Mouse (Mus musculus) intestine, embryonic 14.5 days (tissue): ENCODE data around the gene Cmip. TPM values are rescaled to one million over a fixed set of nuclear protein-coding genes. Genes with fewer than 3 reads are reported as not detected.

ENCODE experiments used
- ATAC-seq: fragments of 200-750 bp; cut with Nextera tagmentation; replicated peaks from 2 replicates; pipeline ENCODE4 v1.8.0; 2017; ENCODE audit warnings: low read depth, moderate number of reproducible peaks, moderate TSS enrichment, moderate library complexity; ENCODE audit not compliant: low FRiP score, low TSS enrichment
- DNase-seq: peaks from one replicate; pipeline ENCODE4 v3.0.0-alpha.2; 2018; ENCODE audit warnings: low spot score
- H3K27ac ChIP-seq: fragments of 300-500 bp; sonication (generic); 2 replicates; pipeline ENCODE4 v1.5.1; 2014; ENCODE audit warnings: low read depth, mild to moderate bottlenecking, control low read depth
- H3K27me3 ChIP-seq: fragments of 300-500 bp; sonication (generic); replicated peaks from 2 replicates; pipeline ENCODE4 v1.6.1; 2014; ENCODE audit warnings: low read length, control low read depth; ENCODE audit not compliant: control insufficient read depth, insufficient read depth
- H3K36me3 ChIP-seq: fragments of 300-500 bp; sonication (generic); 2 replicates; pipeline ENCODE4 v1.6.1; 2014; ENCODE audit warnings: low read length, control low read depth; ENCODE audit not compliant: control insufficient read depth, insufficient read depth
- H3K4me1 ChIP-seq: fragments of 300-500 bp; sonication (generic); replicated peaks from 2 replicates; pipeline ENCODE4 v1.6.1; 2014; ENCODE audit warnings: low read length, control low read depth, mixed read lengths; ENCODE audit not compliant: control insufficient read depth, insufficient read depth
- H3K4me2 ChIP-seq: fragments of 300-500 bp; sonication (generic); 2 replicates; pipeline ENCODE4 v1.6.1; 2014; ENCODE audit warnings: low read length
- H3K4me3 ChIP-seq: fragments of 300-500 bp; sonication (generic); 2 replicates; pipeline ENCODE4 v1.5.1; 2014; ENCODE audit warnings: low read depth, low read length, control low read depth, mixed read lengths
- H3K9ac ChIP-seq: fragments of 300-500 bp; sonication (generic); 2 replicates; pipeline ENCODE4 v1.6.1; 2014; ENCODE audit warnings: mild to moderate bottlenecking, low read length
- H3K9me3 ChIP-seq: fragments of 300-500 bp; sonication (generic); 2 replicates; pipeline ENCODE4 v1.6.1; 2016; ENCODE audit warnings: low read length, control low read depth; ENCODE audit not compliant: control insufficient read depth
- WGBS: fragments of 180-500 bp; shearing (Covaris S2); extraction: QIAGEN DNeasy Blood & Tissue Kit; methylation state at CpG from one replicate; pipeline ENCODE4 v1.1.7; 2014; 5-methylcytosine and 5-hydroxymethylcytosine counted together
- polyA plus RNA-seq: library from polyadenylated mRNA; unstranded; fragments of >200 nt; fragmentation: Nextera tagmentation; extraction: Ambion mirVana; gene quantifications from 2 replicates; pipeline ENCODE4 v1.2.1, GENCODE M21; 2014

Cmip gene
- 22.2 and 22.4 TPM in 2 replicates for polyA plus RNA-seq

GRCm38 (mm10) chr8:117257029-117257820 lies at the start of gene Cmip:
TSS of gene Cmip (plus strand) at chr8:117257064.
- H3K4me1 ChIP-seq: peaks cover 36% of the 10 kb centered on the region
- H3K4me2 ChIP-seq: peak within 1 kb of the TSS; percentile 89
- H3K36me3 ChIP-seq: no peaks in the 10 kb centered on the region
- peak within 1 kb of the TSS; percentile 77 for H3K27ac ChIP-seq
- DNase-seq (peak; percentile 79), ATAC-seq (peak; percentile 32; the same call in 1 of the 2 replicates)
- WGBS: under 1% methylated on average over 62 of the region's 65 CpGs
- peak within 1 kb of the TSS; percentile 100 for H3K4me3 ChIP-seq
- peak within 1 kb of the TSS; percentile 93 for H3K9ac ChIP-seq
- H3K9me3 ChIP-seq: no peaks in the 10 kb centered on the region
- H3K27me3 ChIP-seq: no peaks in the 10 kb centered on the region

GRCm38 (mm10) chr8:117209150-117209549 lies 47.7 kb upstream of the Cmip start:
- DNase-seq: no peak
- 91% methylated on average over 12 of the region's 12 CpGs for WGBS
- H3K36me3 ChIP-seq: peaks cover 35% of the 10 kb centered on the region

GRCm38 (mm10) chr8:117212100-117212499 lies 44.8 kb upstream of the Cmip start:
- peaks cover 20% of the 10 kb centered on the region for H3K36me3 ChIP-seq
- no peaks in the 10 kb centered on the region for H3K27me3 ChIP-seq
- H3K4me1 ChIP-seq: no peaks in the 10 kb centered on the region
- no peak overlapping the region for H3K27ac ChIP-seq
- ATAC-seq (no peak), DNase-seq (no peak)
- H3K4me3 ChIP-seq: no peak overlapping the region
- no peak overlapping the region for H3K4me2 ChIP-seq
- 83% methylated on average over 11 of the region's 11 CpGs for WGBS
- H3K9me3 ChIP-seq: no peaks in the 10 kb centered on the region
- H3K9ac ChIP-seq: no peak overlapping the region

More at GRCm38 (mm10) chr8:117209150-117209549, 47.7 kb upstream of the Cmip start:
- H3K4me1 ChIP-seq: no peaks in the 10 kb centered on the region
- H3K27ac ChIP-seq: no peak overlapping the region
- H3K9ac ChIP-seq: no peak overlapping the region
- no peak for ATAC-seq
- H3K27me3 ChIP-seq: no peaks in the 10 kb centered on the region
- no peak overlapping the region for H3K4me3 ChIP-seq
- H3K9me3 ChIP-seq: no peaks in the 10 kb centered on the region
- H3K4me2 ChIP-seq: no peak overlapping the region

- Histone ChIP-seq H3K27ac (no peak overlapping the region), H3K36me3 (peaks cover under 1% of the 10 kb centered on the region; the same call in 1 of the 2 replicates), H3K4me3 (no peak overlapping the region), H3K4me2 (no peak overlapping the region), H3K9ac (no peak overlapping the region), H3K27me3 (no peaks in the 10 kb centered on the region), H3K9me3 (no peaks in the 10 kb centered on the region), H3K4me1 (no peaks in the 10 kb centered on the region)
- no peak for ATAC-seq
- 91% methylated on average over 2 of the region's 2 CpGs for WGBS
- DNase-seq: no peak
Measured at GRCm38 (mm10) chr8:117217724-117218123, 39.1 kb upstream of the Cmip start.

- WGBS: 69% methylated on average over 6 of the region's 6 CpGs
- DNase-seq (no peak), ATAC-seq (no peak)
- Histone ChIP-seq H3K9ac (no peak overlapping the region), H3K27me3 (no peaks in the 10 kb centered on the region), H3K36me3 (no peaks in the 10 kb centered on the region), H3K4me1 (no peaks in the 10 kb centered on the region), H3K27ac (no peak overlapping the region), H3K9me3 (no peaks in the 10 kb centered on the region), H3K4me2 (no peak overlapping the region), H3K4me3 (no peak overlapping the region)
Measured at GRCm38 (mm10) chr8:117222396-117222795, 34.5 kb upstream of the Cmip start.

GRCm38 (mm10) chr8:117224630-117225029 lies 32.2 kb upstream of the Cmip start:
- H3K9ac ChIP-seq: no peak overlapping the region
- H3K9me3 ChIP-seq: no peaks in the 10 kb centered on the region
- 12% methylated on average over 9 of the region's 9 CpGs for WGBS
- peak overlapping the region; percentile 44 for H3K4me2 ChIP-seq
- H3K27me3 ChIP-seq: no peaks in the 10 kb centered on the region
- no peaks in the 10 kb centered on the region for H3K4me1 ChIP-seq
- no peak overlapping the region for H3K27ac ChIP-seq
- peak overlapping the region; percentile 22; the same call in 1 of the 2 replicates for H3K4me3 ChIP-seq
- no peaks in the 10 kb centered on the region for H3K36me3 ChIP-seq
- peak; percentile 93 for ATAC-seq
- peak; percentile 97 for DNase-seq

GRCm38 (mm10) chr8:117226306-117226705 lies 30.6 kb upstream of the Cmip start:
- no peak for ATAC-seq

GRCm38 (mm10) chr8:117227339-117227738 lies 29.5 kb upstream of the Cmip start:
- ATAC-seq (no peak), DNase-seq (no peak)
- WGBS: 88% methylated on average over 2 of the region's 2 CpGs
- no peaks in the 10 kb centered on the region for H3K4me1 ChIP-seq
- H3K27ac ChIP-seq: no peak overlapping the region
- no peak overlapping the region for H3K4me2 ChIP-seq
- H3K9ac ChIP-seq: no peak overlapping the region
- no peaks in the 10 kb centered on the region for H3K36me3 ChIP-seq
- no peaks in the 10 kb centered on the region for H3K9me3 ChIP-seq
- H3K27me3 ChIP-seq: no peaks in the 10 kb centered on the region
- no peak overlapping the region for H3K4me3 ChIP-seq

More at GRCm38 (mm10) chr8:117226306-117226705, 30.6 kb upstream of the Cmip start:
- H3K4me1 ChIP-seq: no peaks in the 10 kb centered on the region
- no peak overlapping the region for H3K27ac ChIP-seq
- DNase-seq: no peak
- H3K27me3 ChIP-seq: no peaks in the 10 kb centered on the region
- H3K9me3 ChIP-seq: no peaks in the 10 kb centered on the region
- no peaks in the 10 kb centered on the region for H3K36me3 ChIP-seq
- WGBS: 88% methylated on average over 12 of the region's 12 CpGs
- no peak overlapping the region for H3K9ac ChIP-seq
- H3K4me3 ChIP-seq: no peak overlapping the region
- no peak overlapping the region for H3K4me2 ChIP-seq

GRCm38 (mm10) chr8:117233199-117233598 lies 23.7 kb upstream of the Cmip start:
- Histone ChIP-seq H3K4me1 (no peaks in the 10 kb centered on the region), H3K9ac (no peak overlapping the region), H3K27me3 (no peaks in the 10 kb centered on the region), H3K9me3 (no peaks in the 10 kb centered on the region), H3K4me2 (no peak overlapping the region), H3K36me3 (no peaks in the 10 kb centered on the region), H3K4me3 (no peak overlapping the region), H3K27ac (no peak overlapping the region)
- DNase-seq (no peak), ATAC-seq (no peak)
- WGBS: 80% methylated on average over 7 of the region's 7 CpGs
